Comparison of ENCODE assay signal across 8 mouse cellular contexts in the genomic region with DNA sequence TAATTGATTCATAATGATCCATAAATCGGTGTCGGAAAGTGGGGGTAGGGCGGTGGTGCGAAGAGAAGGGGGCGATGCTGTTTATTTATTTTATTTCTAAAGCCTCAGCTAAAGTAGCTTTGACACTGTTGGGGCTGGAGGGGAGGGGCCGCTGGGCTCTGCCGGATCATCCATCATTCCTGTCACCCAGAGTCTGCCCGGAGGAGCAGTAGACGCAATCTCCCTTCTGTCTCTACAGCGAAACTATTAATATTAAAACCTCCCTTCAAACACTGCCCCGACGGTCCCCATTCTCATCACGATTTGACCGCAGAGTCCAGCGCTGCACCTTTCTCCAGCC.
DNase-seq lines count a peak whose midpoint lies in the region; ATAC-seq and TF ChIP-seq lines count a peak whose summit lies in the region.

No protein-coding gene starts in this region.

- H3K9ac ChIP-seq in forebrain, embryonic 16.5 days (replicated peaks; ENCODE audit: low read depth, low read length), result peak overlapping the region; percentile 51
- H3K9ac ChIP-seq in limb, embryonic 11.5 days (ENCODE audit: low read length), result no peak overlapping the region
- H3K9ac ChIP-seq in neural tube, embryonic 13.5 days, result peak overlapping the region; percentile 60

- no peak for TF ChIP-seq CTCF in layer of hippocampus, adult 2 months (conservative IDR thresholded peaks at IDR 0.05)

- no peaks in the 10 kb centered on the region for H3K27me3 ChIP-seq in forebrain, embryonic 16.5 days (replicated peaks; ENCODE audit: control insufficient read depth, insufficient read depth, low read length)
- H3K27me3 ChIP-seq in limb, embryonic 11.5 days (ENCODE audit: control insufficient read depth, insufficient read depth, low read length), result peaks cover 21% of the 10 kb centered on the region
- peaks cover 16% of the 10 kb centered on the region for H3K27me3 ChIP-seq in neural tube, embryonic 13.5 days

- H3K4me3 ChIP-seq in layer of hippocampus, adult 2 months, result peak overlapping the region; percentile 31
- peak overlapping the region; percentile 7; the same call in 1 of the 2 replicates for H3K4me3 ChIP-seq in forebrain, embryonic 16.5 days (replicated peaks; ENCODE audit: low read length)
- peak overlapping the region; percentile 12; the same call in 1 of the 2 replicates for H3K4me3 ChIP-seq in limb, embryonic 11.5 days (ENCODE audit: low read depth, low read length)
- H3K4me3 ChIP-seq in neural tube, embryonic 13.5 days, result peak overlapping the region; percentile 33

- peaks cover 37% of the 10 kb centered on the region for H3K4me1 ChIP-seq in forebrain, embryonic 16.5 days (replicated peaks; ENCODE audit: control insufficient read depth, insufficient read depth, low read length)
- H3K4me1 ChIP-seq in limb, embryonic 11.5 days (ENCODE audit: control insufficient read depth, insufficient read depth, low read length), result peaks cover 17% of the 10 kb centered on the region; the same call in 1 of the 2 replicates
- H3K4me1 ChIP-seq in neural tube, embryonic 13.5 days (replicated peaks), result peaks cover 64% of the 10 kb centered on the region

- DNase-seq in layer of hippocampus, adult 2 months (ENCODE audit: low spot score in 2 of 2), result no peak
- no peak for DNase-seq in layer of hippocampus, postnatal 10 days (ENCODE audit: low spot score in 2 of 2)
- peak; percentile 72 for DNase-seq in limb, embryonic 11.5 days (ENCODE audit: low spot score)
- DNase-seq in cerebellum, adult 18-20 months, result no peak
- DNase-seq in layer of hippocampus, adult 11-12 months (ENCODE audit: low spot score), result no peak

- no peaks in the 10 kb centered on the region for H3K9me3 ChIP-seq in forebrain, embryonic 16.5 days (ENCODE audit: control insufficient read depth, low read length)
- no peaks in the 10 kb centered on the region for H3K9me3 ChIP-seq in limb, embryonic 11.5 days (ENCODE audit: control insufficient read depth, low read length)
- H3K9me3 ChIP-seq in neural tube, embryonic 13.5 days, result no peaks in the 10 kb centered on the region

- ATAC-seq in forebrain, embryonic 16.5 days, result peak; percentile 13; the same call in 1 of the 2 replicates
- no peak for ATAC-seq in limb, embryonic 11.5 days (ENCODE audit: insufficient number of reproducible peaks, low FRiP score, low TSS enrichment, low read depth)
- ATAC-seq in neural tube, embryonic 13.5 days (ENCODE audit: low read depth), result peak; percentile 54
- no peak for ATAC-seq in monocyte, adult 5-6 weeks (replicated peaks; ENCODE audit: insufficient number of reproducible peaks, low FRiP score, low TSS enrichment, poor library complexity, severe bottlenecking)

- no peak overlapping the region for H3K27ac ChIP-seq in layer of hippocampus, adult 2 months
- peak overlapping the region; percentile 91 for H3K27ac ChIP-seq in forebrain, embryonic 16.5 days (ENCODE audit: low read length)
- H3K27ac ChIP-seq in limb, embryonic 11.5 days (replicated peaks; ENCODE audit: low read depth, low read length), result peak overlapping the region; percentile 47; the same call in 1 of the 2 replicates
- H3K27ac ChIP-seq in neural tube, embryonic 13.5 days (replicated peaks), result peak overlapping the region; percentile 86

- peak overlapping the region; percentile 31 for H3K4me2 ChIP-seq in forebrain, embryonic 16.5 days (ENCODE audit: low read length)
- peak overlapping the region; percentile 40 for H3K4me2 ChIP-seq in limb, embryonic 11.5 days (ENCODE audit: low read depth, severe bottlenecking)
- peak overlapping the region; percentile 59 for H3K4me2 ChIP-seq in neural tube, embryonic 13.5 days

- WGBS in forebrain, embryonic 16.5 days, result under 1% methylated on average over 15 of the region's 15 CpGs
- WGBS in limb, embryonic 11.5 days, result under 1% methylated on average over 15 of the region's 15 CpGs
- 1% methylated on average over 15 of the region's 15 CpGs for WGBS in neural tube, embryonic 13.5 days

- peaks cover 5% of the 10 kb centered on the region; the same call in 1 of the 2 replicates for H3K36me3 ChIP-seq in forebrain, embryonic 16.5 days (ENCODE audit: control insufficient read depth, insufficient read depth)
- no peaks in the 10 kb centered on the region for H3K36me3 ChIP-seq in limb, embryonic 11.5 days (ENCODE audit: control insufficient read depth, insufficient read depth, low read length)
- H3K36me3 ChIP-seq in neural tube, embryonic 13.5 days, result peaks cover 12% of the 10 kb centered on the region

Comparison
In these comparisons a context has a peak if more than half of its experiments do, and no peak if none do; other contexts are left out.
1. ATAC-seq: peak in forebrain, embryonic 16.5 days (single experiment) and neural tube, embryonic 13.5 days (single experiment); none in limb, embryonic 11.5 days (single experiment) and monocyte, adult 5-6 weeks (single experiment).
2. Peak in every context shown above with its lines, with median percentiles within 50 percentile points of each other: H3K4me3 ChIP-seq and H3K4me2 ChIP-seq.